In genomic region chr5:135701601-135702000, GRCm38 (mm10) we compare ENCODE assay signal across 19 mouse cellular contexts. TPM values are rescaled to one million over a fixed set of nuclear protein-coding genes. Genes with fewer than 3 reads are reported as not detected.
DNase-seq lines count a peak whose midpoint lies in the region; ATAC-seq and TF ChIP-seq lines count a peak whose summit lies in the region.
"Had no signal": no experiment of that assay in that cellular context is flagged by ENCODE, and none has a peak within 500 bp of the region (broad histone marks: within the 10 kb centered on the region; RNA-seq: fewer than 3 reads in every experiment).

No protein-coding gene starts in this region.

- H3K4me2 ChIP-seq in heart, embryonic 13.5 days: no peak overlapping the region
- H3K4me2 ChIP-seq in heart, postnatal 0 days (ENCODE audit: low read depth, low read length): no peak overlapping the region
- H3K4me2 ChIP-seq: forebrain, embryonic 13.5 days; hindbrain, embryonic 13.5 days had no signal

- 91% methylated on average over 4 of the region's 4 CpGs for WGBS in heart, embryonic 13.5 days
- 92% methylated on average over 4 of the region's 4 CpGs for WGBS in heart, postnatal 0 days

- H3K27me3 ChIP-seq in heart, embryonic 13.5 days (replicated peaks): no peaks in the 10 kb centered on the region
- H3K27me3 ChIP-seq in heart, postnatal 0 days (ENCODE audit: control insufficient read depth, insufficient read depth, low read length): no peaks in the 10 kb centered on the region
- H3K27me3 ChIP-seq: forebrain, embryonic 13.5 days; hindbrain, embryonic 13.5 days had no signal

- no peaks in the 10 kb centered on the region for H3K9me3 ChIP-seq in heart, embryonic 13.5 days
- no peaks in the 10 kb centered on the region for H3K9me3 ChIP-seq in heart, postnatal 0 days (replicated peaks; ENCODE audit: control insufficient read depth, low read length)
- H3K9me3 ChIP-seq: embryonic facial prominence, embryonic 10.5 days; forebrain, embryonic 13.5 days; hindbrain, embryonic 13.5 days had no signal

- peaks cover 39% of the 10 kb centered on the region for H3K36me3 ChIP-seq in heart, embryonic 13.5 days
- H3K36me3 ChIP-seq in heart, postnatal 0 days (replicated peaks; ENCODE audit: control insufficient read depth, insufficient read depth, low read length): 0 out of 2 replicates have a peak, but pooled peaks cover 4% of the 10 kb centered on the region

- TF ChIP-seq EP300 in heart, postnatal 0 days (IDR thresholded peaks at IDR 0.05; ENCODE audit: low read depth): no peak

- H3K4me3 ChIP-seq in heart, embryonic 13.5 days: no peak overlapping the region
- H3K4me3 ChIP-seq in heart, postnatal 0 days (ENCODE audit: low read depth, low read length): no peak overlapping the region
- no peak overlapping the region for H3K4me3 ChIP-seq in bone marrow macrophage, adult 2 months (ENCODE audit: insufficient read depth, low read length)
- H3K4me3 ChIP-seq: embryonic facial prominence, embryonic 10.5 days; forebrain, embryonic 13.5 days; hindbrain, embryonic 13.5 days had no signal

- peak; percentile 87 for DNase-seq in heart, adult 11 months
- DNase-seq in heart, postnatal 14 days: no peak
- DNase-seq in heart, adult 18-20 months: no peak
- no peak for DNase-seq in heart, postnatal 0 days (ENCODE audit: low spot score)
- DNase-seq in heart, adult 9 months (ENCODE audit: low spot score in 2 of 2): no peak
- no peak for DNase-seq in cerebellum, postnatal 10 days
- DNase-seq: adrenal gland, postnatal 10 days; cerebellum, adult 11-12 months; cerebellum, adult 9-10 months; forebrain, postnatal 0 days; gastrocnemius, postnatal 36 days; kidney, adult 11 months; kidney, adult 9 months had no signal

- ATAC-seq in heart, embryonic 13.5 days (ENCODE audit: extremely low read depth, insufficient number of reproducible peaks, low FRiP score, low TSS enrichment): no peak
- no peak for ATAC-seq in heart, postnatal 0 days (ENCODE audit: insufficient read depth, low read depth)
- ATAC-seq: forebrain, embryonic 13.5 days; forebrain, postnatal 0 days; hindbrain, postnatal 0 days had no signal

- peaks cover 37% of the 10 kb centered on the region for H3K4me1 ChIP-seq in heart, embryonic 13.5 days
- H3K4me1 ChIP-seq in heart, postnatal 0 days (ENCODE audit: control insufficient read depth, insufficient read depth): peaks cover 18% of the 10 kb centered on the region
- peaks cover 52% of the 10 kb centered on the region for H3K4me1 ChIP-seq in bone marrow macrophage, adult 2 months (ENCODE audit: control insufficient read depth, insufficient read depth, low read length)
- H3K4me1 ChIP-seq: forebrain, embryonic 13.5 days had no signal

- no peak for TF ChIP-seq POLR2A in bone marrow macrophage, adult 2 months (IDR thresholded peaks at IDR 0.05; ENCODE audit: borderline replicate concordance, low read depth, low read length)

- TF ChIP-seq CTCF in heart, postnatal 0 days (IDR thresholded peaks at IDR 0.05; ENCODE audit: low read depth): no peak
- no peak for TF ChIP-seq CTCF in bone marrow macrophage, adult 2 months (IDR thresholded peaks at IDR 0.05; ENCODE audit: low read depth, low read length)

- H3K9ac ChIP-seq in heart, embryonic 13.5 days: no peak overlapping the region
- no peak overlapping the region for H3K9ac ChIP-seq in heart, postnatal 0 days (replicated peaks; ENCODE audit: low read depth, low read length)
- H3K9ac ChIP-seq: forebrain, embryonic 13.5 days; forebrain, postnatal 0 days; hindbrain, embryonic 13.5 days had no signal

- intact Hi-C loops in heart, postnatal 14 days (cut with DNase I): no loop called here

- peak overlapping the region; percentile 79 for H3K27ac ChIP-seq in heart, embryonic 13.5 days (replicated peaks)
- H3K27ac ChIP-seq in heart, postnatal 0 days (ENCODE audit: low read depth): peak overlapping the region; percentile 67
- peak overlapping the region; percentile 49 for H3K27ac ChIP-seq in bone marrow macrophage, adult 2 months (ENCODE audit: insufficient read depth, low read depth, low read length)
- H3K27ac ChIP-seq: embryonic facial prominence, embryonic 10.5 days; forebrain, embryonic 13.5 days; hindbrain, embryonic 13.5 days; hindbrain, postnatal 0 days had no signal

RNA-seq across cellular contexts. Expression of gene Por, which starts 31.8 kb away (rescaled TPM):
- 10 to 100 TPM; 56.2 to 57.7 TPM for total RNA-seq in heart, postnatal 14 days (2021)
- polyA plus RNA-seq in heart, embryonic 13.5 days (2015; fragmentation: Nextera tagmentation; extraction: Ambion mirVana): 44.6 and 47.6 TPM in 2 replicates
- 10 to 100 TPM; 66.4 to 82.7 TPM for total RNA-seq in heart, adult 18-20 months (2021)
- total RNA-seq in heart, postnatal 0 days (2014; rRNA removed; ENCODE audit: low replicate concordance): 71.7 and 85.6 TPM in 2 replicates
- polyA plus RNA-seq in heart, postnatal 0 days (2015; fragmentation: Nextera tagmentation; extraction: Ambion mirVana): 44.9 and 45.0 TPM in 2 replicates
- 69.1 and 83.9 TPM in 2 replicates for polyA plus RNA-seq in bone marrow macrophage, adult 2 months (2012; ENCODE audit: insufficient read depth, insufficient read length, missing spikeins)

RNA-seq across cellular contexts. Expression of gene Tmem120a, which starts 42.6 kb away (rescaled TPM):
- total RNA-seq in heart, postnatal 14 days (2021): 10 to 100 TPM in 1 of 2 experiments, 1 to 10 TPM in 1; 10.0 to 10.3 TPM
- 30.8 and 32.0 TPM in 2 replicates for polyA plus RNA-seq in heart, embryonic 13.5 days (2015; fragmentation: Nextera tagmentation; extraction: Ambion mirVana)
- 10 to 100 TPM; 14.3 to 16.3 TPM for total RNA-seq in heart, adult 18-20 months (2021)
- total RNA-seq in heart, postnatal 0 days (2014; rRNA removed; ENCODE audit: low replicate concordance): 25.6 and 32.6 TPM in 2 replicates
- 33.9 and 34.2 TPM in 2 replicates for polyA plus RNA-seq in heart, postnatal 0 days (2015; fragmentation: Nextera tagmentation; extraction: Ambion mirVana)
- 37.1 and 41.5 TPM in 2 replicates for polyA plus RNA-seq in bone marrow macrophage, adult 2 months (2012; ENCODE audit: insufficient read depth, insufficient read length, missing spikeins)
